Mouse (Mus musculus) left cerebral cortex, adult 2 months (tissue): ENCODE results near the gene Flnb. TPM values are rescaled to one million over a fixed set of nuclear protein-coding genes. Genes with fewer than 3 reads are reported as not detected.

Experiments
- DNase-seq, 2 experiments: peaks; one replicate each; pipeline ENCODE4 v3.0.0; 2021 to 2022; ENCODE audit warnings: low spot score in 2 of 2, mixed read lengths in 1 of 2; ENCODE audit errors: extremely low spot score in 1 of 2
- H3K27ac ChIP-seq: fragments of 200-600 bp; 2 replicates; pipeline ENCODE4 v1.8.1; 2022
- H3K4me3 ChIP-seq: fragments of 200-600 bp; 2 replicates; pipeline ENCODE4 v1.8.1; 2022
- CTCF ChIP-seq: fragments of 200-600 bp; IDR thresholded peaks from 2 replicates; pipeline ENCODE4 v1.8.1; 2022; ENCODE audit warnings: antibody characterized with exemption, mild to moderate bottlenecking, moderate library complexity
- intact Hi-C: fragments of 180-260 bp; cut with DNase I; formaldehyde crosslinking; loops from one replicate; pipeline ENCODE4 v1.15.1; 2025
- total RNA-seq, 2 experiments: library from RNA; stranded (reverse); gene quantifications; 2 replicates each; pipeline ENCODE4 v1.2.3; 2021

The Flnb gene
- total RNA-seq, 2 experiments from 2014 or later: 66.0 to 68.6 TPM

DNA sequence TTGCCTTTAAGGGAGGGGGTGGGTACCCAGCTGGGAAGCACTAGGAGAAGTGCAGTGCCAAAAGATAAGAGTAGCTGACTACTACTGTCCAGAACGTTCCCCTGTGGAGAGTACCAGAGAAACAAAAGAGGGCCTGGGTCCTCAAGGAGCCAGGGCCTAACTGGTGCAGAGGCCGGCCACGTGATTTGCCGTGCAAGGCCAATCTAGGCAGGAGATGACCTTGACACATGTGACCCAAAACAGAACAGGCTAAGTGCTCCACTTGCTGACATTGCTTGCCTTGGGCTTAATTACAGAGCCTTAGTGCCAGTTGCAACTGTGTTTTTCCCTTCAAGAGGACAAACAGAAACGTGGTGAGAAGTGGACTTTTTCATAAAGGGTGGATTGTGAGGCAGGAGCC lies 123.7 kb downstream of the Flnb start:
- DNase-seq: no peak
- no peak for TF ChIP-seq CTCF
- H3K4me3 ChIP-seq: no peak overlapping the region
- intact Hi-C loops: no loop called here
- no peak overlapping the region for H3K27ac ChIP-seq

DNA sequence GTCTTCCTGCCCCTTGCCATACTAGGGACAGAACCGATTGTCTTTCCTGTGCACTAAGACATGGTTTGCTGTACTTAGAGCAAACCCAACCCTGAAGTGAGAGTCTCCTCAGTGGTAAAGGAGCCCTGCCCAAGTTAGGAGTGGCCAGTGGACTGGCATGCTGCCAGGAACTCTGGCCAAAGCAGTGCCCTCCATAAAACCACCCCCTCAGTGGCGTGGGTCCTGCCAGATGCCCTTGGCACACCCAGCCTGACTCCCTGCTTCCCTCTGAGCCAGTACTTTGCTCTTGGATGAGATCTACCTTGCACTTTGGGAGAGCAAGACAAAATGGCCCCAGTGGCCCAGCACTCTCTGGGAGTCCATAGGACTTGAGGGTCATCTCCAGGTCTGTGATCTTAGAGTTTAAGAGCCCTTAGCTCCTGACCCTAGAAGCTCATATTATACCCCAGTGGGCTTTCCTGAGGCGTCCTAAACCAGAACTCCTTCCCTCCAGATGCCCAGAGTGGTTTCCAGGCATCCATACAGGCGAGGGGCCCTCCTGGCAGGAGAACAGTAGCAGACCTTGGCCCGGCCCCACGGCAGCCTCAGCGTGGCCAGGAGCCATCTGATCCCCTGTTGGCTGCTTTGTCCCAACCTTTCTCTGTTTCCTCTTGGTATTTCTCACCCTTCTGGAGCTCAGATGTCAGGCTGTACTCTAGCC lies 125.5 kb downstream of the Flnb start:
- TF ChIP-seq CTCF: no peak
- intact Hi-C loops: no loop called here
- no peak for DNase-seq
- Histone ChIP-seq H3K4me3 (no peak overlapping the region), H3K27ac (peak overlapping the region; percentile 21; the same call in 1 of the 2 replicates)

DNA sequence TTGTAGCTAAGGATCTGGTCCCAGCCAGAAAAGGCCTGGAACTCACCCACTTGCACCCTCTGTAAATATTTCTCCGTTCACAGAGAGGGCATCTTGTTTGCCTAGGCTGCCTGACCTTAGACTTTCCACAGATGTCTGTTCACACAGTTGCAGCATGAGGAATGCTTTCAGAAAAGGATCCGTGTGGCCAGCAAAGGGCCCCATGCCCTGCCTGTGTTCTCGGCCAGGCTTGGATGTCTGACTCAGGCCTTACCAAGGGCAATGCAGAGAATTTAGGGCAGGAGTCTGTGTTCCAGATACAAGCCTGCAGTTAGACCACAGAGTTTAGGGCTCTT lies 126.0 kb downstream of the Flnb start:
- peak overlapping the region; percentile 21; the same call in 1 of the 2 replicates for H3K27ac ChIP-seq
- no peak for DNase-seq
- H3K4me3 ChIP-seq: no peak overlapping the region
- no peak for TF ChIP-seq CTCF
- intact Hi-C loops: no loop called here

DNA sequence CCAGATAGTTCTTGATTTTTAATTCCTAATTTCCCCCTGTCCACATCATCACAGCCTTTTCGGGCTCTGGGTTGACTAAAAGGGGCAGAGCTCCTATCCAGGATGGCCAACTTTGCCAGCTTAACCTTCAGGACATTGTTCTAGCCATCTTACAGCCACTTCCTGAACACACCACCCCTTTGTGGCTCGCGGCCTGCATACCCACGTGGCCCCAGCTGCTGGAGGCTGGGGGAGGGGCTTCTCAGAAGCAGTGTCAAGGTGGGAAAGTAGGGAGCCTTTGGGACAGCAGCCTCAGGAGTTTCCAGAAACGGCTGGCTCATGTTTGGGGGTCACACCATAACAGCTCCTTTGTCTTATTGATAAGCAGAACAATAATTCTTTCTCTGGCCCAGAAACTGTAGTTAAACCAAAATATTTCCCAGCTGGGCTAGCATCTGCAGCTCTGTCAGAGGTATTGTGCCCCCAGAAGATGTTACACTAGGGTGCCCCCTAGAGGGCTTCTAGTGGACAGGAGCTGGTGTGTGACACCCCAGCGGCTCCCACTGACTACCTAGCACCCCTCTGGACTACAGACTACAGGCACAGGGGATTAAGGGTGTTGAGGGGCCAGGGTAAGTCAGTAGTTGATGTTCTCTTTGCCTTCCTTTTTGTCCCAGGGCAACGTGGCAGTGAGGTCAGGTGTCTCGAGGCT lies 126.7 kb downstream of the Flnb start:
- peak; percentile 59 for TF ChIP-seq CTCF
- Histone ChIP-seq H3K4me3 (no peak overlapping the region), H3K27ac (peak overlapping the region; percentile 16; the same call in 1 of the 2 replicates)
- DNase-seq: no peak
- intact Hi-C loops: no loop called here

DNA sequence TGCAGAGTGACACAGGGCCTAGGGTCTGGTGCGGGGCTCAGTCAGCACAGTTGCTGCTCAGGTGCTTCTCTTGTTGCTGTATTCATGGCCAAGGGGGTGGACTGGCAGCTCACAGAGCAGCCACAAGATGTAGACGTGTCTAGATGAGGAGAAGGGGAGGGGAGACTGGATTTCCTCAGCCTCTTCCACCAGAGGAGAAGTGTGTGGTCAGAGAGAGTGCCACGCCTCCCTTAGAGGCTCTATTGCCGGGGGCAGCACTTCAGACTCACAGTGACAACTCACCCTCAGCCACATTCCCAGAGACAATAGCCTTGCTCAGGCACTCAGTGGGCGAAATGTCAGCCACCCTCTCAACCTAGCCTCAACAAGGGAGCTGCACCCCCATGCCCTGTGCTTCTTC lies 127.5 kb downstream of the Flnb start:
- intact Hi-C loops: no loop called here
- TF ChIP-seq CTCF: no peak
- DNase-seq: no peak

DNA sequence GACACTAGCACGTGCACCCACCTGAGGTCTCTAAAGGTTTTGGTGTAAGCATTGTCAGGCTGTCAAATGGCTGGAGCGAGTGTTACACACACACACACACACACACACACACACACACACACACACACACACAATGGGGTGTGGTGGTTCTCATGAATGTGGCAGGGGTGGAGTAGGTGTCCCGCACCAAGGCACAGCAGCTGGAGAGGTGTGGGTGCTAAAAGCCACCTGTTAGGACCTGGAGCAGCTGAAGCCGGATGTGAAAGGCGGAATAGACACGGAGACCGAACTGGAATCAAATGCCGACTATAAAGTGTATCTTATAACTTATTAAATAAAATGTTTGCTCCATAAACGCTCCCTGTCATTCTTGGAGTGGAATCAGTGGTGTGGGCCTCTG lies 133.5 kb downstream of the Flnb start:
- intact Hi-C loops: no loop called here
- no peak for DNase-seq
- H3K4me3 ChIP-seq: no peak overlapping the region

More for the DNA sequence above, 127.5 kb downstream of the Flnb start:
- Histone ChIP-seq H3K27ac (no peak overlapping the region), H3K4me3 (no peak overlapping the region)

DNA sequence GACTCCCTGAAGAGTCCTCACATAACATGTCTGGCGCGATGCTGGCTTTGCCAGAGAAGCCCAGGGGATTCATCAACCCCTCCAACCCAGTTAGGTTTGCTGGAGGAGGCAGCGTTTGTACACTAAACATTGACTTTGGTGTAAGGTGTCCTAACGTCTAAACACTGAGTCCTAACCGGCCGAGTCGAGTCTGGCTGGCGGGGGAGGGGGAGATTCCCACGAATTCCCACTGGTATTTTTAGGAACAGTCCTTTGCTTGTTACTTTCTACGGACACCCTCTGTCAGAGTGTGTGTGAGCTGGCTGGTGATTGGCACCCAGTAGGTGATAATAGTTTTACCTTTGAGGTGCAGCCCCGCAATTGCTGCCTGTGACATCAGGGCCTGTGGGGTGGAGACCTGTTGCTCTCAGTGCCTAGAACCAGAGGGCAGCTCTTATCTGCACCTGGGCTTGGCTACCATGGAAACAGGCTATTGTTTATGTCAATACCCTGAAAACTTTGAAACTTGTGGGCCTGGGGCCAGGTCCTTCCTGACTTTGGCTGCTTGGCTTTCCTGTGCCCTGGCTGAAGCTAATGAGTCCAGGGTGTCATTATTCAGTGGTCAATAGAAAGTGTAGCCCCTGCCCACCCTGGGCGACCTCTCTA lies 135.0 kb downstream of the Flnb start:
- H3K27ac ChIP-seq: peak overlapping the region; percentile 73

More for the DNA sequence above, 133.5 kb downstream of the Flnb start:
- TF ChIP-seq CTCF: no peak
- H3K27ac ChIP-seq: no peak overlapping the region

DNA sequence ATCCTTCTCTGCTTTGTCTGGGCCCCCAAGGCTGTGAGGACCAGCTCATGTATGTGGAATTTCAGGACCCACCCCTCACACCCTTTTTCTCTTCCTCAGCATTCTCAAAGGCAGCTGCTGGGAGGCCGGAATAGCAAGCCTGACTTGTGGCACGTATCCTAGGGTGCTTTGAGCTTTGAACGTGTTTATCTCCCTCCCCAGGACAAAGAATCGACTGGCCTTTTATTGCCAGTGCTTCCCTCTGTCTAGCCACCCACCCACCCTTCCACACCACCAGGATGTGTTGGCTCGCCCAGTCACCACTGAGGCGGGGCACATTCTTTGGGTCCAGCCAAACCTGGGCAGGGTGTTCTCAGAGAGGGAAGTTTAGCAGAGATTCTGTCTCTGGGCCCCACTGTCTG lies 136.3 kb downstream of the Flnb start:
- Histone ChIP-seq H3K4me3 (no peak overlapping the region), H3K27ac (peak overlapping the region; percentile 33; the same call in 1 of the 2 replicates)
- TF ChIP-seq CTCF: no peak
- intact Hi-C loops: no loop called here
- DNase-seq: no peak

More for the DNA sequence above, 135.0 kb downstream of the Flnb start:
- no peak overlapping the region for H3K4me3 ChIP-seq
- intact Hi-C loops: no loop called here
- no peak for DNase-seq
- TF ChIP-seq CTCF: no peak

DNA sequence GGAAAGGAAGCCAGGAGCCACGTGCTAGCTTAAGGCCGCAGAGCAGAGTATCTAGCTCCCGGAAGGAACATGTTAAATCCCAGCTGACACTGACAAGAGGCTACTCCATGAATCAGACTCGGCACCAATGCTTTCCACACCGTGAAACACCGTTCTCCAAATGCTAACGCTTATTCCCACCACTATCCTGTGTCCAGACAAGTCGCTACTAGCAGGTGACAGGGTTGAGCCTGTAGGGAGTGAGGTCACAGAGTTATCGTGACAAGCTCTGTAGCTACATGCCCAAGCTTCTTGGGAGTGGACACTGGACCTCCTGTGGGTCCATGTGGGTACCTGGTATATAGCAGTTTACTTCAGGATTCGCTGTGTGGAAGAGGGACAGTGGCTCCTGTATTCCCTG lies 138.7 kb downstream of the Flnb start:
- no peak for DNase-seq
- H3K4me3 ChIP-seq: no peak overlapping the region
- TF ChIP-seq CTCF: no peak
- H3K27ac ChIP-seq: no peak overlapping the region
- intact Hi-C loops: no loop called here

DNA sequence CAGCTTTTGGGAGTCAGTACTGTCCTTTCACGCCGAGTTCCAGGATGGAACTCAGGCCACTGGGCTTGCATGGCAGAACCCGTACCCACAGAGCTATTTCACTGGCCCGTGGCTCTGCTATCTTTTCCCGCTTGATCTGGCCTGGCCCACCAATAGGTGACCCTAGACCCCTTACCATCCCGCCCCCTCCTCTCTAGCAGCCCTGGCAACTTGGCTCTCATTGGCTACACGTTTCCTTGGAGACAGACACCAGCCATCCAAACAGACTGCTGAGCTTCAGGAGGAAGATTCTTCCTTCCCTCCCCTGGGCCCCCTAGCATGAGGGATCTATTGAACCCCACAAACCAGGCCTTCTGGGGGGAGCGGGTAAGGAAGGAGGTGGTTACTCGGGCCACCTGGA lies 139.3 kb downstream of the Flnb start, which contains the start of gene Gm45521:
Gene Gm45521, plus strand, starts transcription at position 240 of the 400 bp plus-strand sequence.
- H3K27ac ChIP-seq: no peak within 1 kb of the TSS
- H3K4me3 ChIP-seq: no peak within 1 kb of the TSS
- TF ChIP-seq CTCF: no peak
- intact Hi-C loops: no loop called here
- no peak for DNase-seq

DNA sequence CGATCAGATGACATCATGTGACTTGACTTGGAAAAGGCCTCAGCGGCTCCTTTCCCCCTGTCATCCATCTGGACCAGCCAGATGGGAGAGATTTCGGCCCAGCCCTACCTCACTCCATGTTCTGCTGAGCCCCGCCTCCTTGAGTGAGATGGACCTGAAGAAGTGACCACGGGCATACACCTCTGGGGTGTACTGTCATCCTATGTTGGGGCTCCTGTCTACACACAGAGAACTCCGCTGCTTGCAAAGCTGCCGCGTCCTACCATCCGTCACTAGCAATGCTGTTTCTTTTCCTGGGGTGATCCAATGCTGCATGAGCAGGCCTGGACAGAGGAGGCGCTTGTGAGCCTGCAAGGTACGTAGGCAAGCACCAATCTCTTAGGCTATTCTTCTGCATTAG lies 142.9 kb downstream of the Flnb start:
- peak in 1 of 2 experiments; percentile 54 for DNase-seq
- TF ChIP-seq CTCF: peak; percentile 62
- intact Hi-C loops: loop anchor here (5.0 kb wide), 2 partner anchors 122 to 202 kb away; partner anchors contain the start of gene Rpp14
- no peak overlapping the region for H3K27ac ChIP-seq
- no peak overlapping the region for H3K4me3 ChIP-seq

DNA sequence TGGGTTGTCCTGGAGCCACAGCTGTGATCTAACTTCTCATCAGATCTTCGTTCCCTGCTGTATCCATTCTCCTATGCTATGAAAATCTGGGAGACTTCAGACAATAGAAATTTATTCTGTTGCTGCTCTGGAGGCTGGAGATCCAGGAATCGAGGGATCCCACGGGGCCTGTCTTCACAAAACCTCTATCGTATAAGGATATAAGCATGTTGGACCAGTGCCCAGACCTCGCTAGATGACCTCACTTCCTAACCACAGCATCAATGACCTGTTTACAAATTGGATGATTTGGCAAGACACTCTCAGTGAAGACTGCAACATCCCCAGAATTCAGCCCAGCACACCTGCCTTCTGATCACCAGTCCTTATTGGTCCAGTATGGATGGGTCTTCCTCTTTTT lies 144.0 kb downstream of the Flnb start:
- TF ChIP-seq CTCF: no peak
- intact Hi-C loops: loop anchor here (5.0 kb wide), 2 partner anchors 121 to 201 kb away; partner anchors contain the start of gene Rpp14
- H3K27ac ChIP-seq: no peak overlapping the region

More for the DNA sequence above, 144.0 kb downstream of the Flnb start:
- no peak overlapping the region for H3K4me3 ChIP-seq
- no peak for DNase-seq
